Mouse (Mus musculus) forebrain, embryonic 16.5 days (tissue): ENCODE data around the gene Fbxo5. TPM values are rescaled to one million over a fixed set of nuclear protein-coding genes. Genes with fewer than 3 reads are reported as not detected.
A peak's percentile ranks its signal among the peaks of the same experiment; 100 is the strongest.

Experiments used
- ATAC-seq: fragments of 200-750 bp; cut with Nextera tagmentation; 2 replicates; pipeline ENCODE4 v1.8.0; 2017; ENCODE audit warnings: mild to moderate bottlenecking, moderate library complexity
- H3K27ac ChIP-seq: fragments of 300-500 bp; sonication (generic); 2 replicates; pipeline ENCODE4 v1.5.1; 2014; ENCODE audit warnings: low read length, control low read depth
- H3K27me3 ChIP-seq: fragments of 300-500 bp; sonication (generic); replicated peaks from 2 replicates; pipeline ENCODE4 v1.6.1; 2014; ENCODE audit warnings: low read length; ENCODE audit not compliant: control insufficient read depth, insufficient read depth
- H3K36me3 ChIP-seq: fragments of 300-500 bp; sonication (generic); 2 replicates; pipeline ENCODE4 v1.6.1; 2014; ENCODE audit not compliant: control insufficient read depth, insufficient read depth
- H3K4me1 ChIP-seq: fragments of 300-500 bp; sonication (generic); replicated peaks from 2 replicates; pipeline ENCODE4 v1.6.1; 2014; ENCODE audit warnings: low read length; ENCODE audit not compliant: control insufficient read depth, insufficient read depth
- H3K4me2 ChIP-seq: fragments of 300-500 bp; sonication (generic); 2 replicates; pipeline ENCODE4 v1.6.1; 2014; ENCODE audit warnings: mild to moderate bottlenecking, low read length, control low read depth
- H3K4me3 ChIP-seq: fragments of 300-500 bp; sonication (generic); replicated peaks from 2 replicates; pipeline ENCODE4 v1.5.1; 2014; ENCODE audit warnings: mild to moderate bottlenecking, low read length, control low read depth
- H3K9ac ChIP-seq: fragments of 300-500 bp; sonication (generic); replicated peaks from 2 replicates; pipeline ENCODE4 v1.6.1; 2014; ENCODE audit warnings: low read depth, low read length, control low read depth
- H3K9me3 ChIP-seq: fragments of 300-500 bp; sonication (generic); 2 replicates; pipeline ENCODE4 v1.6.1; 2016; ENCODE audit warnings: low read length; ENCODE audit not compliant: control insufficient read depth
- WGBS: fragments of 180-500 bp; shearing (Covaris S2); extraction: QIAGEN DNeasy Blood & Tissue Kit; methylation state at CpG from one replicate; pipeline ENCODE4 v1.1.7; 2014; 5-methylcytosine and 5-hydroxymethylcytosine counted together
- polyA plus RNA-seq: library from polyadenylated mRNA; unstranded; fragments of >200 nt; fragmentation: Nextera tagmentation; extraction: Ambion mirVana; gene quantifications from 2 replicates; pipeline ENCODE4 v1.2.1, GENCODE M21; 2015

The Fbxo5 gene
- polyA plus RNA-seq, 1 experiment from 2014 or later: 32.7 TPM

- Histone ChIP-seq H3K27ac (no peak overlapping the region), H3K36me3 (peaks cover 49% of the 10 kb centered on the region), H3K4me1 (no peaks in the 10 kb centered on the region), H3K9me3 (no peaks in the 10 kb centered on the region), H3K4me2 (no peak overlapping the region), H3K4me3 (no peak overlapping the region), H3K9ac (no peak overlapping the region), H3K27me3 (no peaks in the 10 kb centered on the region)
- 94% methylated on average over 2 of the region's 2 CpGs for WGBS
- ATAC-seq: no peak
Measured at GRCm38 (mm10) chr10:5815968-5816367, 10.6 kb upstream of the Fbxo5 start.

DNA sequence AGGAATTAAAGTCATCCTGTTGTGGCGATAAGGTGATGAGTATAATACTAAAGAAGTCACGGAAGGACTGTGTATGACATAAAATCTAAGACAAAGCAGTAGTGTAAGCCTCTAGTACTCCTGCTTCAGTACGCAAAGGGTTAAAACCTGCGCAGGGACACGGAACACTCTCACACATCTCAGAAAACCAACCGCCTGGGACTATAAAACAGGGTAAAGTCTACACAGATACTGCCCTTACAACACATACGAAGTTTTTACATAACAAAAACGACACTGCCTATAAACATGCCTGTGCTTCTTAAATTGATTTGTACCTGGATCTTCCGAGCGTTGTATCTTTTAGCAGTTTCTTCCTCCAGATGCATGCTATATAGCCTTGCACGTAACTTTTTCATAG is 8.3 kb upstream of the Fbxo5 start:
- H3K36me3 ChIP-seq: peaks cover 43% of the 10 kb centered on the region
- no peak overlapping the region for H3K4me2 ChIP-seq
- 93% methylated on average over 11 of the region's 11 CpGs for WGBS
- ATAC-seq: no peak
- no peak overlapping the region for H3K4me3 ChIP-seq
- H3K9ac ChIP-seq: no peak overlapping the region
- no peaks in the 10 kb centered on the region for H3K27me3 ChIP-seq
- H3K4me1 ChIP-seq: no peaks in the 10 kb centered on the region
- no peak overlapping the region for H3K27ac ChIP-seq
- no peaks in the 10 kb centered on the region for H3K9me3 ChIP-seq

- 90% methylated on average over 2 of the region's 2 CpGs for whole genome bisulfite sequencing
Measured at GRCm38 (mm10) chr10:5807683-5808082, 2.3 kb upstream of the Fbxo5 start.

DNA sequence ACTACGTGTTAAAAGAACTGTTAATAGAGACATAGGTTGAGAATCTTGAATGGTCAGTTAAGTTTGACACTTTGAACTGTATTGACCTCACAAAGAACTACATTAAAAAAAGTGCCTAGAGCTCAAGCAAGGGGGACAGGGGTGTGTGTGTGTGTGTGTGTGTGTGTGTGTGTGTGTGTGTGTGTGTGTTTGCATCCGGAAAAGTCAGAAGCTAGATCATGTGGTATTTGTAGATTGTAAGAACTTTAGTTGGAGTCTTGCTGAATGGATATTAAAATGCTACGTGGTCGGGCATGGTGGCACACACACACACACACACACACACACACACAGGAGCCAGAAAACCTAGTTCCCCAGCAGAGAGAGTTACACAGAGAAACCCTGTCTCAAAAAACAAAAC is 1.6 kb upstream of the Fbxo5 start:
- Histone ChIP-seq H3K4me1 (peaks cover 24% of the 10 kb centered on the region), H3K9ac (no peak overlapping the region), H3K4me3 (no peak overlapping the region), H3K27me3 (no peaks in the 10 kb centered on the region), H3K27ac (no peak overlapping the region), H3K9me3 (no peaks in the 10 kb centered on the region), H3K36me3 (peaks cover 7% of the 10 kb centered on the region; the same call in 1 of the 2 replicates), H3K4me2 (no peak overlapping the region)
- 74% methylated on average over 4 of the region's 4 CpGs for WGBS
- ATAC-seq: no peak

More at GRCm38 (mm10) chr10:5807683-5808082, 2.3 kb upstream of the Fbxo5 start:
- Histone ChIP-seq H3K27ac (no peak overlapping the region), H3K9me3 (no peaks in the 10 kb centered on the region), H3K9ac (no peak overlapping the region), H3K4me1 (peaks cover 20% of the 10 kb centered on the region), H3K4me3 (no peak overlapping the region), H3K36me3 (peaks cover 14% of the 10 kb centered on the region; the same call in 1 of the 2 replicates), H3K4me2 (no peak overlapping the region), H3K27me3 (no peaks in the 10 kb centered on the region)
- ATAC-seq: no peak

- WGBS: 14% methylated on average over 8 of the region's 8 CpGs
Measured at GRCm38 (mm10) chr10:5806416-5806815, 1.0 kb upstream of the Fbxo5 start.

GRCm38 (mm10) chr10:5805731-5806307 is 419 bp upstream of the Fbxo5 start:
- Histone ChIP-seq H3K9ac (peak overlapping the region; percentile 62), H3K36me3 (peaks cover under 1% of the 10 kb centered on the region; the same call in 1 of the 2 replicates), H3K27ac (peak overlapping the region; percentile 88), H3K4me2 (peak overlapping the region; percentile 79), H3K9me3 (no peaks in the 10 kb centered on the region), H3K4me3 (peak overlapping the region; percentile 60), H3K4me1 (peaks cover 24% of the 10 kb centered on the region), H3K27me3 (no peaks in the 10 kb centered on the region)
- under 1% methylated on average over 43 of the region's 43 CpGs for WGBS
- ATAC-seq: peak; percentile 94

More at GRCm38 (mm10) chr10:5806416-5806815, 1.0 kb upstream of the Fbxo5 start:
- Histone ChIP-seq H3K9me3 (no peaks in the 10 kb centered on the region), H3K27ac (peak overlapping the region; percentile 88), H3K36me3 (peaks cover 5% of the 10 kb centered on the region; the same call in 1 of the 2 replicates), H3K4me3 (peak overlapping the region; percentile 60), H3K4me2 (peak overlapping the region; percentile 79), H3K4me1 (peaks cover 24% of the 10 kb centered on the region), H3K9ac (peak overlapping the region; percentile 62), H3K27me3 (no peaks in the 10 kb centered on the region)
- ATAC-seq: no peak

GRCm38 (mm10) chr10:5804691-5805156 is 676 bp downstream of the Fbxo5 start:
- Histone ChIP-seq H3K9ac (peak overlapping the region; percentile 39), H3K36me3 (peaks cover 3% of the 10 kb centered on the region; the same call in 1 of the 2 replicates), H3K9me3 (no peaks in the 10 kb centered on the region), H3K4me1 (peaks cover 24% of the 10 kb centered on the region), H3K27me3 (no peaks in the 10 kb centered on the region), H3K4me3 (peak overlapping the region; percentile 60), H3K4me2 (peak overlapping the region; percentile 95), H3K27ac (0 out of 2 replicates have a peak overlapping the region, but pooled peaks have one; percentile 59)
- ATAC-seq: peak; percentile 19
- 0% methylated on average over 23 of the region's 24 CpGs for WGBS

- Histone ChIP-seq H3K4me1 (peaks cover 24% of the 10 kb centered on the region), H3K9me3 (no peaks in the 10 kb centered on the region), H3K27ac (no peak overlapping the region), H3K4me2 (peak overlapping the region; percentile 49), H3K4me3 (peak overlapping the region; percentile 37), H3K9ac (0 out of 2 replicates have a peak overlapping the region, but pooled peaks have one; percentile 26), H3K36me3 (peaks cover 3% of the 10 kb centered on the region; the same call in 1 of the 2 replicates), H3K27me3 (no peaks in the 10 kb centered on the region)
- ATAC-seq: no peak
- 0% methylated on average over 1 of the region's 1 CpGs for WGBS
Measured at GRCm38 (mm10) chr10:5803739-5804138, 1.7 kb downstream of the Fbxo5 start.

GRCm38 (mm10) chr10:5802866-5803265 is 2.5 kb downstream of the Fbxo5 start:
- H3K4me1 ChIP-seq: peaks cover 24% of the 10 kb centered on the region
- no peaks in the 10 kb centered on the region for H3K27me3 ChIP-seq
- no peak for ATAC-seq
- no peaks in the 10 kb centered on the region for H3K9me3 ChIP-seq
- peaks cover 3% of the 10 kb centered on the region; the same call in 1 of the 2 replicates for H3K36me3 ChIP-seq
- peak overlapping the region; percentile 35 for H3K4me3 ChIP-seq
- WGBS: 23% methylated on average over 6 of the region's 6 CpGs
- no peak overlapping the region for H3K27ac ChIP-seq
- no peak overlapping the region for H3K9ac ChIP-seq
- peak overlapping the region; percentile 49 for H3K4me2 ChIP-seq
